Mouse (Mus musculus) forebrain, embryonic 15.5 days (tissue): ENCODE results near the gene Stum. TPM values are rescaled to one million over a fixed set of nuclear protein-coding genes. Genes with fewer than 3 reads are reported as not detected.

Source experiments
- ATAC-seq: fragments of 200-750 bp; cut with Nextera tagmentation; replicated peaks from 2 replicates; pipeline ENCODE4 v1.8.0; 2017; ENCODE audit warnings: mild to moderate bottlenecking, moderate TSS enrichment, moderate library complexity
- H3K27ac ChIP-seq: fragments of 300-500 bp; sonication (generic); replicated peaks from 2 replicates; pipeline ENCODE4 v1.5.1; 2015; ENCODE audit warnings: mild to moderate bottlenecking, inconsistent platforms
- H3K27me3 ChIP-seq: fragments of 300-500 bp; sonication (generic); 2 replicates; pipeline ENCODE4 v1.6.1; 2015; ENCODE audit warnings: inconsistent platforms
- H3K36me3 ChIP-seq: fragments of 300-500 bp; sonication (generic); 2 replicates; pipeline ENCODE4 v1.6.1; 2015; ENCODE audit warnings: mild to moderate bottlenecking, inconsistent platforms
- H3K4me1 ChIP-seq: fragments of 300-500 bp; sonication (generic); 2 replicates; pipeline ENCODE4 v1.6.1; 2015; ENCODE audit warnings: inconsistent platforms
- H3K4me2 ChIP-seq: fragments of 300-500 bp; sonication (generic); replicated peaks from 2 replicates; pipeline ENCODE4 v1.6.1; 2015; ENCODE audit warnings: mild to moderate bottlenecking, inconsistent platforms
- H3K4me3 ChIP-seq: fragments of 300-500 bp; sonication (generic); 2 replicates; pipeline ENCODE4 v1.5.1; 2015; ENCODE audit warnings: mild to moderate bottlenecking, inconsistent platforms
- H3K9ac ChIP-seq: fragments of 300-500 bp; sonication (generic); replicated peaks from 2 replicates; pipeline ENCODE4 v1.6.1; 2015; ENCODE audit warnings: mild to moderate bottlenecking, inconsistent platforms
- H3K9me3 ChIP-seq: fragments of 300-500 bp; sonication (generic); 2 replicates; pipeline ENCODE4 v1.6.1; 2016; ENCODE audit warnings: inconsistent platforms
- WGBS: fragments of 180-500 bp; shearing (Covaris S2); methylation state at CpG from one replicate; pipeline ENCODE4 v1.1.7; 2015; ENCODE audit warnings: mixed read lengths; 5-methylcytosine and 5-hydroxymethylcytosine counted together
- polyA plus RNA-seq: library from polyadenylated mRNA; unstranded; fragments of >200 nt; fragmentation: Nextera tagmentation; extraction: Ambion mirVana; gene quantifications from 2 replicates; pipeline ENCODE4 v1.2.1, GENCODE M21; 2015

Gene Stum
- polyA plus RNA-seq, 1 experiment from 2014 or later, result 4.1 TPM

DNA sequence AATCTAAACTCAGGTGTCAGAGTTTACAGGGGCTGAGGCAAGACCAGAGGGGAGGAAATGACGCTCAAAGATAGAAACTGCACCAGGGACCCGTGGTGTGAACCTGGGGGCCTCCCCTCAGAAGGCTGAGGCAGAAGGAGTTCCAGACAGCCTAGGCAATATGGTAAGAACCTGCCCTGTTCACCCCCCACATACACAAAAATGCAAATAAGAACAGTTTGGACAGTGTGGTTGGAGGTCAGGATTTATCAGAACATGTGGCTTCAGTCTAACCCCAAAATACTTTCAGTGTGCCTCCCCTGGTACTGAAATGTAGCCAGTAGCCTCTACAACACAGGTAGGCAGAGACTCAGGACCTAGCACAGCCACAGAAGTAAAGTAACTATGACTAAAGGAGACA is 30.8 kb upstream of the Stum start:
- no peaks in the 10 kb centered on the region for H3K27me3 ChIP-seq
- H3K9ac ChIP-seq, result no peak overlapping the region
- no peaks in the 10 kb centered on the region for H3K9me3 ChIP-seq
- no peak overlapping the region for H3K4me3 ChIP-seq
- H3K4me1 ChIP-seq, result 0 out of 2 replicates have a peak, but pooled peaks cover 5% of the 10 kb centered on the region
- no peak overlapping the region for H3K4me2 ChIP-seq
- no peak overlapping the region for H3K27ac ChIP-seq
- H3K36me3 ChIP-seq, result no peaks in the 10 kb centered on the region
- no peak for ATAC-seq
- WGBS, result 82% methylated on average over 2 of the region's 2 CpGs

DNA sequence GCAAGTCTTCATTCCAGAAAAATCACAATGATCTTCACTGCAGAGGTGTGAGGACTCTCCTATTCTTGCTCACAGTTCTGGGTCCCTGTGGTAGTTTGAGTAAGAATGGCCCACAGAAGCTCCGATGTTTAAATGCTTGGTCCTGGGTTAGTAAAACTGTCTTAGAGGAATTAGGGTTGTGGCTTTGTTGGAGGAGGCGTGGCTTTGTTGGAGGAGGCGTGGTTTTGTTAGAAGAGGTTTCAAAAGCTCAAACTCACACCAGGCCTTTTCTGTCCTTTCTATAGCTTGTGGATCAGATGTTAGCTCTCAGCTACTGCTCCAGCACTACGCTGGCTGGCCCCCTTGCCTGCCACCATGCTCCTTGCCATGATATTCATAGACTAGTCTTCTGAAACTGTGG is 27.6 kb upstream of the Stum start:
- H3K4me3 ChIP-seq, result no peak overlapping the region
- H3K36me3 ChIP-seq, result no peaks in the 10 kb centered on the region
- no peaks in the 10 kb centered on the region for H3K9me3 ChIP-seq
- H3K4me2 ChIP-seq, result no peak overlapping the region
- H3K4me1 ChIP-seq, result peaks cover 8% of the 10 kb centered on the region; the same call in 1 of the 2 replicates
- no peak overlapping the region for H3K9ac ChIP-seq
- 42% methylated on average over 4 of the region's 4 CpGs for WGBS
- no peak overlapping the region for H3K27ac ChIP-seq
- no peak for ATAC-seq
- no peaks in the 10 kb centered on the region for H3K27me3 ChIP-seq

DNA sequence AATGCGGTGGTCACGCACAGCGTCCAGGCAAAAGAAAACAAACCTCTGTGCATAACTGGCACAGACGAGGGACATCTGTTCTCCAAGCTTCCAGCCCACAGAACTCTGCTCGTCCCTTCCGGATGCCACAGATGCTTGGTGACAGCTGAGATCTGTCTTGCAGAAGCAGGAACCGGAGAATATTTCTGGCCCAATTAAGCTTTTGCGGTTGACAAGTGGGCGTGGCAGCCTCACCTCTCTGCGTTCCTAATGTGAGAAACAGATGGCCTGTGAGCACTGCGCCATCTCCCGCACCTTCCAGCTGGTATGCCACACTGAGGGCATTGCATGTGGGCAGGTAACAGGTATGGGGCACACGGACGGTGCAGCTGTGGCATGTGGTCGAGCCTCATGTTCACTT is 27.1 kb upstream of the Stum start:
- H3K9ac ChIP-seq, result no peak overlapping the region
- no peak overlapping the region for H3K4me3 ChIP-seq
- 62% methylated on average over 15 of the region's 15 CpGs for WGBS
- no peaks in the 10 kb centered on the region for H3K27me3 ChIP-seq
- peaks cover 8% of the 10 kb centered on the region; the same call in 1 of the 2 replicates for H3K4me1 ChIP-seq
- no peaks in the 10 kb centered on the region for H3K36me3 ChIP-seq
- H3K9me3 ChIP-seq, result no peaks in the 10 kb centered on the region
- no peak overlapping the region for H3K27ac ChIP-seq
- H3K4me2 ChIP-seq, result no peak overlapping the region
- no peak for ATAC-seq

DNA sequence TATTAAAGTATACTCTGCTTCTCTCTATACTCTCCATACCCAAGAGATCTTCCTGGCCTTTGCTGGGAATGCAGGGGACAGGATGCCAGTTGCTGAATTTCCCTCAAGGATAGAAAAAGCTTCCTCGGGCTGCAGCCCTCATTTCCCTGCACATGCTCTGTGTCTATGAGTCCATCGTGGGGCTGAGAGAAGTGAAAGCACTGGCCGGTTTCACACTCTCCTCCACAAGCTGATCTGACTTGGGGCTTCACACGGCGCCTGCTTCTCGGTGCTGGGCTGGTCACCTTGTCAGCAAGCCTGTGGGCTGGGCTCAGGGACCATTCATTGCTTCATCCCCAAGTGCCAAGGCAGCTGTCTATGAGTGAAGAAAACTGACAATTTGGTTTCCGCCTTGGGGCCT is 25.4 kb upstream of the Stum start:
- Histone ChIP-seq H3K9me3 (no peaks in the 10 kb centered on the region), H3K36me3 (no peaks in the 10 kb centered on the region), H3K4me2 (no peak overlapping the region), H3K9ac (no peak overlapping the region), H3K4me3 (no peak overlapping the region), H3K4me1 (peaks cover 8% of the 10 kb centered on the region; the same call in 1 of the 2 replicates), H3K27ac (no peak overlapping the region), H3K27me3 (no peaks in the 10 kb centered on the region)
- WGBS, result 81% methylated on average over 7 of the region's 7 CpGs
- no peak for ATAC-seq

DNA sequence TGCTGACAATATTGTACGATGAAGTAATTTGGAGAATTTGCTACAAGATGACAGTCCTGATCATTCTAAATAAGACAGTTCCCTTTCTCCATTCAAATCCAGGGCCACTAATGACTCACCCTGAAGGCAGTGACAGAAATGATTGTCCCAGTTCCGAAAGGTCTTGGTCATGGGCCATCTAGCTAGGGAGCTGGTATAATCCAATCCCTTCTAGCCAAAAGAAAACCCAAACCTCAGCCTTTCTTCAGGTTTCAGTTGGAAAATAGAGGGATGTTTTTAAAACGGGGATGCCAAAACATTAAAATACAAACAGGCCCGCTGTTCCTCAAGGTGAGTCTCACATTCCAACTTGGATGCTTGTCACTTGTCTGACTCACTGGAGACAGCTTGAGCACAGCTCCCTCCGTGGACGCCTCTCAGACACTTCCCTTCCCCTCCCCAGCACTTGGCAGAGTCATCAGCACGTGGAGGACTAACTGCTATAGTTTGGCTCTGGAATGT is 24.0 kb upstream of the Stum start:
- 70% methylated on average over 7 of the region's 7 CpGs for WGBS

DNA sequence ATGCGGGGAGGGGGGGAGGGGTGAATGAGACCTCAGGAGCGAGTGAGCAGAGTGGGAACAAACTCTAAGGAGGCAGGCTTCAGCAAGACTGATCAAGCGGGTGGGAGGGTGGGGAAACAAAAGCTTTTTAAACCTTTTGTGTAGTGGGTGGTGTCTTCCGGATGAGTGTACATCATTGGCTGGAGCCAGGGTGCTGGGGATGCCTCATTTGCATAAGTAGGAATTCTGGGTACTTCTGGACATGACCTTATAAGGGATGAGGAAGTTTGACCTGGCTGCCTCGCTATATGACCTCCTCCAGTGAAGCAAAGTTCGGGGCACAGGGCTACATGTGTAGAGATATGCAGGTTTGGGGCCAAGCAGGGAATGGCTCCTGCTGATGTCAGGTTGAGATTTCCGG is 23.0 kb upstream of the Stum start:
- H3K36me3 ChIP-seq, result no peaks in the 10 kb centered on the region
- peaks cover 8% of the 10 kb centered on the region; the same call in 1 of the 2 replicates for H3K4me1 ChIP-seq
- H3K9ac ChIP-seq, result no peak overlapping the region
- H3K4me3 ChIP-seq, result no peak overlapping the region
- H3K4me2 ChIP-seq, result no peak overlapping the region
- H3K9me3 ChIP-seq, result no peaks in the 10 kb centered on the region
- H3K27ac ChIP-seq, result no peak overlapping the region
- ATAC-seq, result no peak
- H3K27me3 ChIP-seq, result no peaks in the 10 kb centered on the region
- 79% methylated on average over 7 of the region's 7 CpGs for WGBS

More for the DNA sequence above, 24.0 kb upstream of the Stum start:
- Histone ChIP-seq H3K9me3 (no peaks in the 10 kb centered on the region), H3K4me2 (no peak overlapping the region), H3K4me3 (no peak overlapping the region), H3K36me3 (no peaks in the 10 kb centered on the region), H3K4me1 (peaks cover 8% of the 10 kb centered on the region; the same call in 1 of the 2 replicates), H3K27ac (no peak overlapping the region; the same call in 1 of the 2 replicates), H3K9ac (no peak overlapping the region), H3K27me3 (no peaks in the 10 kb centered on the region)
- ATAC-seq, result no peak

DNA sequence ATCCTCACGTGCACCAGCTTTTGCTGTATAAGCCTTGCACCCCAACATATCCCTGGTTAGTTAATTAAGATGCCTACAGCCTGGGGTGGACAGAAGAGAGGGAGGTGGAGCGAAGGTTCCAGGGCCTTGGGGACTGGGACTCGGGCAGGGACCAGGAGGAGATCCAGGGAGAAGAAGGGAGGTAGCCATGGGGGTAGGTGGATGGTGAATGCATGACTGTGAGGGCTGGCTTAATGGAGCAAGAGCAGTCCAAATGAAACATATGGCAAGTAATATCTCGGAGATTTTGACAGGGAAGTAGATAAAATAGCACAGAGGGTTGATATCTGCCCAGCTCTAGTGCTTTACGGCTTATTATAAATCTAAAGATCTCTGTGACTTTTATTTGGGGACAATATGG is 21.6 kb upstream of the Stum start:
- 78% methylated on average over 5 of the region's 5 CpGs for WGBS
- H3K4me3 ChIP-seq, result no peak overlapping the region
- peaks cover 3% of the 10 kb centered on the region; the same call in 1 of the 2 replicates for H3K4me1 ChIP-seq
- no peak overlapping the region for H3K9ac ChIP-seq
- no peak overlapping the region for H3K4me2 ChIP-seq
- ATAC-seq, result no peak
- H3K9me3 ChIP-seq, result no peaks in the 10 kb centered on the region
- no peaks in the 10 kb centered on the region for H3K27me3 ChIP-seq
- no peaks in the 10 kb centered on the region for H3K36me3 ChIP-seq
- H3K27ac ChIP-seq, result no peak overlapping the region

DNA sequence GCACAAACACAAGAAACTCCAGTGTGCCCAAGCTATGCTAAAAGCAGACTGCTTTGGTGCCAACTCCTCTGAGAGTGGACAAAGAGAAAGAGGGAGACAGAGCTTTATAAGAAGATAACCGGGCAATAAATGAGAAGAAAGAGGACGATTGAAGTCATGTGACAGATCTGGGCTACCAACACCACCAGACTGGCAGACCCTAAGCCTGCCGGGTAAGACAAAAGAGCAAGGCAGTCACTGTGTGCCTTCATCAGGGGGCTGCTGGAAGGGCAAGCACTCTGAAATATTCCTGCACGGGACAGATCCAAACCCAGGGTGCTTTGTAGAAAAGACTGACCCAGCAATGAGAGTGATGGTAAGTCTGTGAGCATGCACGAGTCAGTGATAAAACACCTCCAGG is 20.2 kb upstream of the Stum start:
- H3K9me3 ChIP-seq, result no peaks in the 10 kb centered on the region
- no peak for ATAC-seq
- 34% methylated on average over 5 of the region's 5 CpGs for WGBS
- H3K4me2 ChIP-seq, result no peak overlapping the region
- H3K36me3 ChIP-seq, result no peaks in the 10 kb centered on the region
- H3K27me3 ChIP-seq, result no peaks in the 10 kb centered on the region
- no peak overlapping the region for H3K9ac ChIP-seq
- peaks cover 3% of the 10 kb centered on the region; the same call in 1 of the 2 replicates for H3K4me1 ChIP-seq
- H3K4me3 ChIP-seq, result no peak overlapping the region
- H3K27ac ChIP-seq, result no peak overlapping the region

DNA sequence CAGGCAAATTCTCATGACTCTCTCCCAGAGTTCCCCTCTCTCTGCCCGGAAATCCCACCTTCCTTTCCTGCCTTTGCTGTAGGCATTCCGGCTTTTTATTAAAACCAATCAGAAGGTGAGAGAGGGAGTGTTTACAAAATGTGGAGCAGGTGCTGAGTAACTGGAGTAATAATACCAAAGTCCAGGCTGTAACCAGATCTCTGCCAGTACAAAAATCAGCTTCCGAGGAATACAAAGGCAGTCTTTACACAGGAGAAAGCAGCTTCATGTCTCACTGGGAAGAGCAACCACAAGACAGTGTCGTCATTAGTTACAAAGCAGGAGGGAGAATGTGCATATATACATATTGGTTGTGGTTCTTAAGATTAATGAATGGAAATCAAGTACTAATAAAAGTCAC is 19.3 kb upstream of the Stum start:
- Histone ChIP-seq H3K4me3 (no peak overlapping the region), H3K4me2 (no peak overlapping the region), H3K36me3 (no peaks in the 10 kb centered on the region), H3K27ac (no peak overlapping the region), H3K27me3 (no peaks in the 10 kb centered on the region), H3K9ac (no peak overlapping the region), H3K4me1 (peaks cover 3% of the 10 kb centered on the region; the same call in 1 of the 2 replicates), H3K9me3 (no peaks in the 10 kb centered on the region)
- no peak for ATAC-seq
- WGBS, result 67% methylated on average over 4 of the region's 4 CpGs

DNA sequence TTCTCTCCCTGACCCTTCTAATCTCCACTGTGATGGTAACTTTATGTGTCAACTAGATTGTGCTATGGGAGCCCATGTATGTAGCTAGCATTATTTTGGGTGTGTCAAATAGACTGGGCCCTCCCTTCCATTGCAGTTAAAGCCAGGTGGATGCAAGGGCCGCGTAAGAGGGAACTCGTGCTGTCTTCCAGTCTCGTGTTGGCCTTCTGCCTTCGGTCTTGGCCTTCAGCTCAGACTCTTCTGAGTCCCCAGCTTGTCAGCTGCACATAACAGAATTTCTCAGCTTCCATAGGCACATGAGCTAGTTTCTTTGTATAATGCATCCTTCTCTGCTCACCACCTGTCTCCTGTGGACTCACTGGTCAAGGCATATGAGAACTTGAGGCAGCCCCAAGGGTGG is 17.3 kb upstream of the Stum start:
- H3K27ac ChIP-seq, result no peak overlapping the region
- ATAC-seq, result no peak
- H3K36me3 ChIP-seq, result no peaks in the 10 kb centered on the region
- no peaks in the 10 kb centered on the region for H3K27me3 ChIP-seq
- no peaks in the 10 kb centered on the region for H3K9me3 ChIP-seq
- no peaks in the 10 kb centered on the region for H3K4me1 ChIP-seq
- no peak overlapping the region for H3K4me2 ChIP-seq
- no peak overlapping the region for H3K4me3 ChIP-seq
- H3K9ac ChIP-seq, result no peak overlapping the region
- WGBS, result 95% methylated on average over 5 of the region's 5 CpGs

DNA sequence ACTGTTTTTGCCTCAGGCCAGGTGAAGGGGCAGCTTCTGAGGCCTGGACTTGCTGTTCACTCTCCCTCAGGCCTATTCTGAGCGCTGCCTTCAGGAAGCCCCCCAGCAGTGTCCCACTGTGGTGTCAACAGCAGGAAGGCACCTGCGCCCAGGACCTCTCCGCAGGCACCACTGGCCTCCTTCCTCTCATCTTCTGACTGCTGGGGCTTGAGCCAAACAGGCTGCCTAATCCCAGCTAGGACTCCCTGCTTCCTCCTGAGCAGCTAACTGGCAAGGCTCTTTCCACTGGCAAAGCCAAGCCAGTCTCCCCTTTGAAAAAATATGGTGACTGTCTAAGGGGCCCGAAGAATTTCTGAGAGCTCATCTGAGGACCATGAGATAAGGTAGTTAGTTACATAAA is 16.9 kb upstream of the Stum start:
- no peak for ATAC-seq
- Histone ChIP-seq H3K9me3 (no peaks in the 10 kb centered on the region), H3K27ac (no peak overlapping the region), H3K4me2 (no peak overlapping the region), H3K27me3 (no peaks in the 10 kb centered on the region), H3K36me3 (no peaks in the 10 kb centered on the region), H3K4me3 (no peak overlapping the region), H3K9ac (no peak overlapping the region), H3K4me1 (no peaks in the 10 kb centered on the region)
- WGBS, result 61% methylated on average over 4 of the region's 4 CpGs

DNA sequence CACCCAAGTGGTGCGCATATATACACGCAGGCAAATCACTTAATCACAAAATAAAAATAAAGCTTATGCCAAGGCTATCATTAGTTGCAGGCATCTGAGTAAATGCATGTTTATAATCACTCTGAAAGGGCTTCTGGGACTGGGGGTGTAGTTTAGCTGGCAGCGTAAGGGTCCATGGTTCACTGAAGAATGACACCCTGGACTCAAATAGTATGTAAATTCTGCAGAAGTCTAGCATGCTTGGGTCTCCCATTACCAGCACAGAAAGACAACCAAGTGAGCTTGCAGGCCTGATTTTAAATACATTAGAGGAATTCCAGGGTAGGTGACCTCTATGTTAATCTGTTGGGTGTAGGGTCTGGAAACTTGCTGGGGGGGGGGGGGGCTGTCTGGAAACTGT is 16.5 kb upstream of the Stum start:
- 89% methylated on average over 3 of the region's 3 CpGs for WGBS
- no peak for ATAC-seq

DNA sequence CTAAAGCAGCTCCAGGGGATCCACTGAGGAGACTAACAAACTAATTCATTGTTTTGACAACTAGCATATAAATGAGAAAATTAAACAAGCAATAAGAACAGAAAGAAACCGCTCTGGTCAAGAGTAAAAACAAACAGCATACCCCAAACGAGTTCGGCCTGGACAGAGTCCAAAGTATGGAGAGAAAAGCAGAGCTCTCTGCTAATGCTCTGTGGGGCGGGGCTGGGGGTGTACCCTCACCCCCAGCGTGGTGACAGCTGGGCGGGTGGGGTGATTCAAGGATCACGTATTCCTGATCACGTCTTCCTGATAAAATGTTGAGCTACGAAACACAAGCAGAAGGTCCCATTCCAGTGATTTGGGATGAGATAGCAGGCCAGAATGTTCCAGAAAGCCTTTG is 9.5 kb upstream of the Stum start:
- no peaks in the 10 kb centered on the region for H3K36me3 ChIP-seq
- H3K9ac ChIP-seq, result no peak overlapping the region
- H3K4me1 ChIP-seq, result no peaks in the 10 kb centered on the region
- 45% methylated on average over 9 of the region's 9 CpGs for WGBS
- H3K27me3 ChIP-seq, result no peaks in the 10 kb centered on the region
- no peak overlapping the region for H3K4me2 ChIP-seq
- H3K4me3 ChIP-seq, result no peak overlapping the region
- ATAC-seq, result no peak
- no peak overlapping the region for H3K27ac ChIP-seq
- H3K9me3 ChIP-seq, result no peaks in the 10 kb centered on the region

More for the DNA sequence above, 16.5 kb upstream of the Stum start:
- no peaks in the 10 kb centered on the region for H3K27me3 ChIP-seq
- H3K9ac ChIP-seq, result no peak overlapping the region
- no peak overlapping the region for H3K4me2 ChIP-seq
- no peaks in the 10 kb centered on the region for H3K9me3 ChIP-seq
- H3K36me3 ChIP-seq, result no peaks in the 10 kb centered on the region
- H3K4me3 ChIP-seq, result no peak overlapping the region
- no peaks in the 10 kb centered on the region for H3K4me1 ChIP-seq
- no peak overlapping the region for H3K27ac ChIP-seq
